Mouse (Mus musculus): ENCODE data around the gene Plppr1.

Plppr1 gene

DNA sequence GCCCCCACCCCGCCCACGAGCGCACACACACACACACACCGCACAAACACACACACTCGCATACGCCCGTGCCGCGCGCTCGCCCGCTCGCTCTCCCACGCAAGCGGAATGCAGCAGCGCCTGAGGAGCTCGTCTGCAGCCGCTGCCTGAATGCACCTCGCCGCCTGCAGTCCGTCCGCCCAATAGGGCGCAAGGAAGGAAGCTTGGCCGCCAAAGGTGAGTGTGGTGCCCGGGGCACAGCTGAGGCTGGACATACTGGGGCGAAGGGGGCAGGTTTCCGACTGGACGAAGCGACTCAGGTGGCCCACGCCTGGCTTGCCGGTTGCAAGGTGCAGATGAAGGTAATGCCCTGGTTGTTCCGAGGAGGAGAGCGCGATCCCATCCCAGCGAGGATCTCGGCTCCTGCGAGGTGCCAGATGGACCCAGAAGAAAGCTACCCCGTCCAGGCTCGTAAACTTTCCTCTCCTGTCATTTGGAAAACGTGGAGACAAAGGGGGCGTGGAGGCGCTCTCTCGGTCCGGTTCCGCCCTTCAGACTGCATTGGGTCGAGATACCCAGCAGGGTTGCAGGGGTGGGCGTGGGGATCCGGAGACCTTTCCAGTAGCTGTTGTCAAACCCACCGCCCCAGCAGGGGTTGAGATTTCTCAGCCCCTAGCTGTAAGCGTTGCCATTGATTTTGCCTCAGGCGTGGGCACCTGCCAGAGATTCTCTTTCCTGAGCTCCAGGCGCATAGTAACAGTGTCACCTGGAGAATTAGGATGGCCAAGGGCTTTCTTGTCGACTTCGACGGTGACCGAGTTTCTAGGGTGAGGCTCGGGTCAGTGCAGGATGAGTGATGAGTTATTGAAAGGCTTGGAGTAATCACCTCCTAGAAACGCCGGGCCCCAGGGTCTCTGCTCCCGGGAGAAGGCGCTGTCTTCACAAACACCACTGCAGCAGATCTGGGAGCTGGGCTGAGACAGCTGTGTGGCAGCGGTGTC, 619 bp downstream of the Plppr1 start:
- peaks cover 28% of the 10 kb centered on the region for H3K4me1 ChIP-seq (replicated peaks; ENCODE audit: low read depth, low read length)
- no peaks in the 10 kb centered on the region for H3K36me3 ChIP-seq (ENCODE audit: insufficient read depth, low read length)
- TF ChIP-seq NANOG (IDR thresholded peaks at IDR 0.05; ENCODE audit: borderline replicate concordance, low read length) = no peak
- H3K9me3 ChIP-seq (ENCODE audit: low read length) = peaks cover 3% of the 10 kb centered on the region; the same call in 1 of the 2 replicates
- H3K27me3 ChIP-seq (ENCODE audit: insufficient read depth, low read length) = peaks cover 55% of the 10 kb centered on the region
- peak overlapping the region; percentile 82 for H3K4me3 ChIP-seq (replicated peaks; ENCODE audit: low read length)

DNA sequence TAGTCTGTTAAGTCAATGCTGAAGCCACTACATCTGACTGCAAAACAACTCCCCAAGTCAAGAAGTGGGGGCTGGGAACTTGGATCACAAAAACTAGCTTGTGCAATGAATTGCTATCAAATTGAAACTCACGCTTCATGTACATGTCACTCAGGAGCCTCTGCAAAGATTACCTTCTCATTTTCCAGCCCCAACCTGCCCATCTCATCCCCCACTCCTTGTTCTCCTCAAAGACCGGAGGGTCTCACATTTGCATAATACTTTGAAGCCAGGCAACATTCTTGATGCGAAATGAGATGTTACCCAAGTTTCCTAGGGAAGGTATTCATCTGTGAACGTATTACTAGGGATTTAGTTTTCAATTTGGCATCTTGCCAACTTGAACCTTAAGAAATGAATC, 10.4 kb downstream of the Plppr1 start:
- Histone ChIP-seq H3K36me3 (ENCODE audit: insufficient read depth, low read length) (no peaks in the 10 kb centered on the region), H3K27me3 (ENCODE audit: insufficient read depth, low read length) (no peaks in the 10 kb centered on the region), H3K9me3 (ENCODE audit: low read length) (no peaks in the 10 kb centered on the region), H3K4me1 (replicated peaks; ENCODE audit: low read depth, low read length) (no peaks in the 10 kb centered on the region), H3K4me3 (replicated peaks; ENCODE audit: low read length) (no peak overlapping the region)
- no peak for TF ChIP-seq NANOG (IDR thresholded peaks at IDR 0.05; ENCODE audit: borderline replicate concordance, low read length)
- TF ChIP-seq POU5F1 (IDR thresholded peaks at IDR 0.05; ENCODE audit: borderline replicate concordance, low read length) = no peak
- no peak for TF ChIP-seq CTCF (conservative IDR thresholded peaks at IDR 0.05; ENCODE audit: low read length)

DNA sequence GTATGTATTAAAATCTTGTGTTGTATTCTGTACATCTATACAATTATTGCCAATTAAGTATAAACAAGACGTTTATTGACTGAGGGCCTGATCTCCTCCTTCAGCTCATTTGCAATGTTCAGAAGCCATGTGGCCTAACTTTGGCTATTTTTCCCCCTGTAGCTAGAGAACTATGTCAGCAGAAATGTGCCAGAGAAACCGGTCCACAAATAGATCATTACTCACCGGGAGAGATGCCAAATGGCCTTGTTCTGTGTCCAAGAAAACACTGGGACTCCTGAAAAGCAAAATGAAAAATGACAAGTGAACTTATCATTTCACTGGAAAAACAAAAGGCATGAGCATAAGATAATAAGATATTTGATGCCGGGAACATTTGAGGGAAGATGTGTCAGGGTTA, 13.8 kb downstream of the Plppr1 start:
- Histone ChIP-seq H3K4me3 (replicated peaks; ENCODE audit: low read length) (no peak overlapping the region), H3K27me3 (ENCODE audit: insufficient read depth, low read length) (no peaks in the 10 kb centered on the region), H3K9me3 (ENCODE audit: low read length) (no peaks in the 10 kb centered on the region), H3K36me3 (ENCODE audit: insufficient read depth, low read length) (no peaks in the 10 kb centered on the region), H3K4me1 (replicated peaks; ENCODE audit: low read depth, low read length) (no peaks in the 10 kb centered on the region)
- TF ChIP-seq NANOG (IDR thresholded peaks at IDR 0.05; ENCODE audit: borderline replicate concordance, low read length) = no peak
- TF ChIP-seq CTCF (conservative IDR thresholded peaks at IDR 0.05; ENCODE audit: low read length) = no peak
- TF ChIP-seq POU5F1 (IDR thresholded peaks at IDR 0.05; ENCODE audit: borderline replicate concordance, low read length) = no peak

DNA sequence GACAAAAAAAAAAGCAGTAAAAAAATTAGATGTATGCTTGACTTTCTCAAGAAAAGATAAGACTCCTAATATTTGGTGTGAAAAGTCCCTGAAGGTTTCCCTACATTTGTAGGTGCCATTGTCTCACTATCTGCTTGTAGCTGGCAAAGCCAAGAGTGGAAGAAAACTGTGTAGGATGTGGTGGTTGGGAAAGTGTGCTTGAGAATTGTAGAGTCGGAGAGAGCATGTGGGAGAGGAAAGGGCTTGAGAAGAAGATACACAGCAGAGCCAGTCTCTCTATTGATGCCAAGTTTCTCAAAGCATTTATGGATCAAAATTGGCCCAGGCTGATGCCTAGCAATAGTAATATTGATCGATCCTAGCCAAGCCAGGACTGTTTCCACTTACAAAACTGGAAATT, 16.8 kb downstream of the Plppr1 start:
- Histone ChIP-seq H3K4me3 (replicated peaks; ENCODE audit: low read length) (no peak overlapping the region), H3K4me1 (replicated peaks; ENCODE audit: low read depth, low read length) (no peaks in the 10 kb centered on the region), H3K27me3 (ENCODE audit: insufficient read depth, low read length) (no peaks in the 10 kb centered on the region), H3K36me3 (ENCODE audit: insufficient read depth, low read length) (no peaks in the 10 kb centered on the region), H3K9me3 (ENCODE audit: low read length) (no peaks in the 10 kb centered on the region)
- TF ChIP-seq CTCF (conservative IDR thresholded peaks at IDR 0.05; ENCODE audit: low read length) = no peak
- TF ChIP-seq NANOG (IDR thresholded peaks at IDR 0.05; ENCODE audit: borderline replicate concordance, low read length) = no peak
- TF ChIP-seq POU5F1 (IDR thresholded peaks at IDR 0.05; ENCODE audit: borderline replicate concordance, low read length) = no peak

DNA sequence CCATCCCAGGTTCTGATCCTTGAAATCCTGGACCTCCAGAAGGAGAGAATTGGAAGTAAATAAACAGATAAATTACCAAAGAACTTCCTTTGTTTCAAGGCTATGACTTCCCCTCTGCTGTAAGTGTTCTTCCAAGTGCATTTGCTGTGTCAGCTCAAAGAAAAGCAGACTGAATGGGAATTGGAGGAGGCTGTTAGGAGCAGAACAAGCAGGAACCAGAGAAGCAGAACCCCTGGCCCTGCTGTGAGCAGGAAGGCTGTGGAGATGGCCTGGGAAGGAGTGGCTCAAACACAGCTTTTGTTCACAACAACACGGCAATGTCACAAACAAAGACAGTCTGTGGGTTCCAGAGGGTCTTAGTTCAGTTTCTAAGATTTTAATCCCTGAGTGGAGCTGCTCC, 20.3 kb downstream of the Plppr1 start:
- H3K4me3 ChIP-seq (replicated peaks; ENCODE audit: low read length) = no peak overlapping the region
- TF ChIP-seq NANOG (IDR thresholded peaks at IDR 0.05; ENCODE audit: borderline replicate concordance, low read length) (no peak), POU5F1 (IDR thresholded peaks at IDR 0.05; ENCODE audit: borderline replicate concordance, low read length) (no peak), CTCF (conservative IDR thresholded peaks at IDR 0.05; ENCODE audit: low read length) (no peak)
- no peaks in the 10 kb centered on the region for H3K4me1 ChIP-seq (replicated peaks; ENCODE audit: low read depth, low read length)
- H3K27me3 ChIP-seq (ENCODE audit: insufficient read depth, low read length) = no peaks in the 10 kb centered on the region
- H3K9me3 ChIP-seq (ENCODE audit: low read length) = no peaks in the 10 kb centered on the region
- no peaks in the 10 kb centered on the region for H3K36me3 ChIP-seq (ENCODE audit: insufficient read depth, low read length)

DNA sequence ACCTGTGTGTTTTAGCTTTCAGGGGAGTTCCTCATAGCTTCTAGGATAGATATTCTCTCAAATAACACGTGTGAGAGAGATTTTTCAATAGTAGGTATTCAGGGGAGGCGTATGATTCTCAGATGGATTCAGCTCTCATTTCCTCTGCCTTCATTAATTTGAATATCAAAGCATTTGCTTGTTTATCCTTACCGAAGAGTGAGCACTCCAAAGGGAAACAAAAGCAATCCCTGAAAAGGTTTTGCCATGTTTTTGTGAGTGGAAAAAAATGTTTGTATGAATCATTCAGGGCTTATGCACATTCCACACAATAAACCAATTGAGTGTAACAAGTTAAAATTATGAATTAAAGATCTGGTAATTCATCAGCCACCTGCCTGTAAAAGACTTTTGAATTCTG, 29.1 kb downstream of the Plppr1 start:
- no peaks in the 10 kb centered on the region for H3K4me1 ChIP-seq (replicated peaks; ENCODE audit: low read depth, low read length)
- no peaks in the 10 kb centered on the region for H3K9me3 ChIP-seq (ENCODE audit: low read length)
- no peaks in the 10 kb centered on the region for H3K27me3 ChIP-seq (ENCODE audit: insufficient read depth, low read length)
- no peaks in the 10 kb centered on the region for H3K36me3 ChIP-seq (ENCODE audit: insufficient read depth, low read length)
- no peak overlapping the region for H3K4me3 ChIP-seq (replicated peaks; ENCODE audit: low read length)
- no peak for TF ChIP-seq CTCF (conservative IDR thresholded peaks at IDR 0.05; ENCODE audit: low read length)
- TF ChIP-seq NANOG (IDR thresholded peaks at IDR 0.05; ENCODE audit: borderline replicate concordance, low read length) = no peak
- TF ChIP-seq POU5F1 (IDR thresholded peaks at IDR 0.05; ENCODE audit: borderline replicate concordance, low read length) = no peak

DNA sequence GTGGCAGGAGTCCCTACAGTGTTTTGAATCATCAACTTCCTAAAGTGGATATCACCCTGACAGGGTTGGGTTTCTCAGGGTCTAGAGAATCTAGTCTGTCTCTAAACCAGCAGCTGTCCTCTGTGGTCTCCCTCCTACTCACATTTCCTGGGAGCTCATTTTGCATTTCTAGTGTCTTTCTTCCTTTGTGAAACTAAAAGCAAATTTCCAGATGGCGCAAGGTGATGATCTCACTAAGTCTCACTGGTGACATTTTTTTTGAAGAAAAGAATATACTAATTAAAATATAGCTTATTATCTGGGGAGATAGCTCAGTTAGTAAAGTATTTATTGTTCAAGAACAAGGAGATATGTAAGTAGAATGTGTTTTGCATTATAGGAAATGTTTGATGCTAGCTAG, 31.4 kb downstream of the Plppr1 start:
- H3K4me3 ChIP-seq (replicated peaks; ENCODE audit: low read length) = no peak overlapping the region
- H3K9me3 ChIP-seq (ENCODE audit: low read length) = no peaks in the 10 kb centered on the region
- no peaks in the 10 kb centered on the region for H3K36me3 ChIP-seq (ENCODE audit: insufficient read depth, low read length)
- TF ChIP-seq NANOG (IDR thresholded peaks at IDR 0.05; ENCODE audit: borderline replicate concordance, low read length) = no peak
- no peak for TF ChIP-seq POU5F1 (IDR thresholded peaks at IDR 0.05; ENCODE audit: borderline replicate concordance, low read length)
- TF ChIP-seq CTCF (conservative IDR thresholded peaks at IDR 0.05; ENCODE audit: low read length) = no peak
- H3K4me1 ChIP-seq (replicated peaks; ENCODE audit: low read depth, low read length) = no peaks in the 10 kb centered on the region
- no peaks in the 10 kb centered on the region for H3K27me3 ChIP-seq (ENCODE audit: insufficient read depth, low read length)

DNA sequence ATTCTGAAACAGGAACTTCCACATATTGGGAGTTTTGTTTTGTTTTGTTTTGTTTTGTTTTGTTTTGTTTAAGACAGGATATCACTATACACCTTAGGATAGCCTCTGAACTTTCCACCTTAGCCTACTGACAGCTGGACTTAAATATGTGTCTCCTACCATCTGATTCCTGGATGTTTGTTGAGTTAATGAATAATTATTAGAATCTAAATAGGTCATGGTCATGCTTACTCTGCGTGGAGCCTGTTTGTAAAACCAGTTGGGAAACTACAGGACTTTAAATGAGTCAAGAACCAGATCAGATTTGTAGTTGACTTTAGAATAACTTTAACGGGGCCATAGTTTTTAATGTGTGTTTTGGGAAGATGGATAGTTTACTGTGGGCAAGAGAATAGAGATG, 40.4 kb downstream of the Plppr1 start:
- no peaks in the 10 kb centered on the region for H3K27me3 ChIP-seq (ENCODE audit: insufficient read depth, low read length)
- TF ChIP-seq POU5F1 (IDR thresholded peaks at IDR 0.05; ENCODE audit: borderline replicate concordance, low read length) (no peak), CTCF (conservative IDR thresholded peaks at IDR 0.05; ENCODE audit: low read length) (no peak), NANOG (IDR thresholded peaks at IDR 0.05; ENCODE audit: borderline replicate concordance, low read length) (no peak)

More for the DNA sequence above, 40.4 kb downstream of the Plppr1 start:
- Histone ChIP-seq H3K9me3 (ENCODE audit: low read length) (no peaks in the 10 kb centered on the region), H3K4me1 (replicated peaks; ENCODE audit: low read depth, low read length) (no peaks in the 10 kb centered on the region), H3K4me3 (replicated peaks; ENCODE audit: low read length) (no peak overlapping the region), H3K36me3 (ENCODE audit: insufficient read depth, low read length) (no peaks in the 10 kb centered on the region)
